Mouse (Mus musculus) inflammation-experienced regulatory T-cells, adult 6 months (primary cell): ENCODE measurements around the gene Slc1a5. TPM values are rescaled to one million over a fixed set of nuclear protein-coding genes. Genes with fewer than 3 reads are reported as not detected.

Experiments
- ATAC-seq: one replicate; pipeline ENCODE4 v1.8.0; 2017
- polyA plus RNA-seq, 3 experiments: library from polyadenylated mRNA; unstranded; fragments of 100-300 nt; shearing (Covaris generic); gene quantifications; one replicate each; pipeline ENCODE4 v1.2.1; 2017

Gene Slc1a5
- polyA plus RNA-seq, 3 experiments from 2014 or later, result 134 to 155 (median 155) TPM

GRCm38 (mm10) chr7:16820271-16820763, 39.2 kb downstream of the Slc1a5 start:
- ATAC-seq, result no peak

GRCm38 (mm10) chr7:16821091-16821490, 40.0 kb downstream of the Slc1a5 start:
- ATAC-seq, result no peak

- ATAC-seq, result no peak
Measured at GRCm38 (mm10) chr7:16821669-16822101, 40.5 kb downstream of the Slc1a5 start.

- ATAC-seq, result no peak
Measured at GRCm38 (mm10) chr7:16823734-16824133, 42.6 kb downstream of the Slc1a5 start.

GRCm38 (mm10) chr7:16825785-16826184, 44.6 kb downstream of the Slc1a5 start:
- peak; percentile 95 for ATAC-seq

- ATAC-seq, result no peak
Measured at GRCm38 (mm10) chr7:16826571-16826970, 45.4 kb downstream of the Slc1a5 start.

GRCm38 (mm10) chr7:16827274-16827673, 46.1 kb downstream of the Slc1a5 start:
- ATAC-seq, result peak; percentile 23

- no peak for ATAC-seq
Measured at GRCm38 (mm10) chr7:16830449-16830848, 49.3 kb downstream of the Slc1a5 start.

GRCm38 (mm10) chr7:16837916-16838803, 57.0 kb downstream of the Slc1a5 start:
- no peak for ATAC-seq

GRCm38 (mm10) chr7:16838804-16839426, 57.8 kb downstream of the Slc1a5 start:
- no peak for ATAC-seq

GRCm38 (mm10) chr7:16839427-16840108, 58.4 kb downstream of the Slc1a5 start:
- ATAC-seq, result no peak

GRCm38 (mm10) chr7:16840109-16840491, 59.0 kb downstream of the Slc1a5 start:
- no peak for ATAC-seq

GRCm38 (mm10) chr7:16841078-16841477, 59.9 kb downstream of the Slc1a5 start:
- ATAC-seq, result peak; percentile 1

- peak; percentile 72 for ATAC-seq
Measured at GRCm38 (mm10) chr7:16841561-16842560, 60.7 kb downstream of the Slc1a5 start.

- peak; percentile 45 for ATAC-seq
Measured at GRCm38 (mm10) chr7:16842645-16843063, 61.5 kb downstream of the Slc1a5 start, which contains the start of gene Prkd2. TSS of gene Prkd2 (plus strand) at chr7:16842902.

GRCm38 (mm10) chr7:16843441-16844171, 62.5 kb downstream of the Slc1a5 start:
- peak; percentile 9 for ATAC-seq

GRCm38 (mm10) chr7:16844696-16845071, 63.5 kb downstream of the Slc1a5 start:
- ATAC-seq, result no peak

GRCm38 (mm10) chr7:16845072-16845819, 64.1 kb downstream of the Slc1a5 start:
- ATAC-seq, result peak; percentile 36

GRCm38 (mm10) chr7:16845820-16846167, 64.7 kb downstream of the Slc1a5 start:
- no peak for ATAC-seq

- no peak for ATAC-seq
Measured at GRCm38 (mm10) chr7:16846775-16847174, 65.6 kb downstream of the Slc1a5 start.
